Mouse (Mus musculus) lung, postnatal 36 days (tissue): ENCODE measurements around the gene Cfl1.

Source experiments
- DNase-seq: peaks from one replicate; pipeline ENCODE4 v3.0.0; 2022; ENCODE audit warnings: mixed read lengths

The Cfl1 gene

GRCm38 (mm10) chr19:5538786-5539185 is 48.5 kb downstream of the Cfl1 start:
- DNase-seq, result no peak

DNA sequence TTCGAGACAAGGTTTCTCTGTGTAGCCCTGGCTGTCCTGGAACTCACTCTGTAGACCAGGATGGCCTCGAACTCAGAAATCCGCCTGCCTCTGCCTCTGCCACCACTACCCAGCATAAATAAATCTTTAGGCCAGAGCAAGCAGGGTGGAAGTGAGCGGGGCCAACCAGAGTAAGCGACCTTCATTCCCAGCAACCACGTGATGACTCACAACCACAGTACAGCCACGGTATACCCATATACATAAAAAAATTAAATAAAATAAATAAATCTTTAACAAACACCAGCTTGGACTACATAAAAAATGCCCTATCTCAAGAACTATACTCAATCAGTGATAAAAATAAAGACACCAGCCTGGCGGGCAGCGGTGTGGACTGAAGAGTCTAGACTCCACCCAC is 53.1 kb downstream of the Cfl1 start:
- no peak for DNase-seq

GRCm38 (mm10) chr19:5544031-5544430 is 53.8 kb downstream of the Cfl1 start:
- no peak for DNase-seq
